Mouse (Mus musculus) lung, adult 2 months (tissue): Measurements from ENCODE around the gene Wdr61. TPM values are rescaled to one million over a fixed set of nuclear protein-coding genes. Genes with fewer than 3 reads are reported as not detected.
"Not testable (repeated sequence)": the region's sequence is repeated elsewhere in the genome, so short reads cannot be mapped to it uniquely, and the experiment has no call there.

Source experiments
- DNase-seq: peaks from one replicate; pipeline ENCODE4 v3.0.0; 2022
- H3K4me1 ChIP-seq: fragments of 200-500 bp; 2 replicates; pipeline ENCODE4 v1.6.1; 2011; ENCODE audit warnings: low read length; ENCODE audit not compliant: control insufficient read depth, insufficient read depth
- H3K4me3 ChIP-seq: fragments of 200-500 bp; replicated peaks from 2 replicates; pipeline ENCODE3; 2011; ENCODE audit warnings: low read depth, mild to moderate bottlenecking, control low read depth, low read length; ENCODE audit errors: extremely low read depth
- CTCF ChIP-seq: fragments of 200-500 bp; IDR thresholded peaks from 2 replicates; pipeline ENCODE4 v1.5.1; 2011; ENCODE audit warnings: mild to moderate bottlenecking, low read length, control low read depth; ENCODE audit not compliant: insufficient read depth
- POLR2A ChIP-seq: fragments of 200-500 bp; IDR thresholded peaks from 2 replicates; pipeline ENCODE4 v1.6.1; 2011; ENCODE audit warnings: low read depth, mild to moderate bottlenecking, control low read depth, low read length, borderline replicate concordance; ENCODE audit errors: extremely low read depth
- WGBS: fragments of 180-500 bp; shearing (Covaris S2); methylation state at CpG from one replicate; pipeline ENCODE4 v1.1.7; 2018; 5-methylcytosine and 5-hydroxymethylcytosine counted together
- polyA plus RNA-seq: library from polyadenylated mRNA; depleted of rRNA; stranded (reverse); fragments of >200 nt; gene quantifications from 2 replicates; pipeline ENCODE4 v1.2.3, GENCODE M21; 2012

Gene Wdr61
- polyA plus RNA-seq, 1 experiment: 32.1 TPM

GRCm38 (mm10) chr9:54704361-54704760 is 30.0 kb downstream of the Wdr61 start:
- H3K4me3 ChIP-seq: no peak overlapping the region
- 58% methylated on average over 5 of the region's 5 CpGs for WGBS
- peaks cover 10% of the 10 kb centered on the region for H3K4me1 ChIP-seq
- no peak for DNase-seq
- TF ChIP-seq POLR2A (no peak), CTCF (no peak)

GRCm38 (mm10) chr9:54702581-54702980 is 31.7 kb downstream of the Wdr61 start:
- peaks cover 10% of the 10 kb centered on the region for H3K4me1 ChIP-seq
- no peak overlapping the region for H3K4me3 ChIP-seq
- 57% methylated on average over 2 of the region's 2 CpGs for WGBS
- no peak for DNase-seq
- TF ChIP-seq POLR2A (no peak), CTCF (no peak)

GRCm38 (mm10) chr9:54700746-54701145 is 33.6 kb downstream of the Wdr61 start:
- no peak for TF ChIP-seq CTCF
- Histone ChIP-seq H3K4me1 (peaks cover 10% of the 10 kb centered on the region), H3K4me3 (peak overlapping the region; percentile 31)
- no peak for DNase-seq
- 75% methylated on average over 7 of the region's 7 CpGs for WGBS

- no peak for DNase-seq
- 9% methylated on average over 9 of the region's 9 CpGs for WGBS
These were observed 34.2 kb downstream of the Wdr61 start for GRCm38 (mm10) chr9:54700174-54700475.

GRCm38 (mm10) chr9:54699345-54700173 is 34.8 kb downstream of the Wdr61 start:
- TF ChIP-seq CTCF: no peak
- TF ChIP-seq POLR2A: peak; percentile 71
- peak; percentile 83 for DNase-seq
- H3K4me1 ChIP-seq: peaks cover 10% of the 10 kb centered on the region
- WGBS: under 1% methylated on average over 92 of the region's 92 CpGs
- peak overlapping the region; percentile 91 for H3K4me3 ChIP-seq

More at GRCm38 (mm10) chr9:54700174-54700475, 34.2 kb downstream of the Wdr61 start:
- TF ChIP-seq POLR2A: no peak
- no peak for TF ChIP-seq CTCF
- Histone ChIP-seq H3K4me3 (peak overlapping the region; percentile 91), H3K4me1 (peaks cover 10% of the 10 kb centered on the region)

- Histone ChIP-seq H3K4me1 (peaks cover 10% of the 10 kb centered on the region), H3K4me3 (peak overlapping the region; percentile 91)
- DNase-seq: no peak
- TF ChIP-seq CTCF: no peak
- no peak for TF ChIP-seq POLR2A
- WGBS: 3% methylated on average over 27 of the region's 27 CpGs
These were observed 35.3 kb downstream of the Wdr61 start for GRCm38 (mm10) chr9:54699087-54699344.

- peak within 1 kb of the TSS; percentile 91 for H3K4me3 ChIP-seq
- H3K4me1 ChIP-seq: peaks cover 10% of the 10 kb centered on the region
- TF ChIP-seq CTCF: no peak
- TF ChIP-seq POLR2A: no peak
- whole genome bisulfite sequencing: 58% methylated on average over 17 of the region's 17 CpGs
- no peak for DNase-seq
These were observed 35.8 kb downstream of the Wdr61 start, which contains the start of gene Dnaja4 for GRCm38 (mm10) chr9:54698318-54699086. Dnaja4 (plus strand) TSS chr9:54698873.

- not testable (repeated sequence) for H3K4me3 ChIP-seq, H3K4me1 ChIP-seq, DNase-seq
- WGBS: 4% methylated on average over 31 of the region's 31 CpGs
These were observed 43.0 kb downstream of the Wdr61 start for GRCm38 (mm10) chr9:54691241-54691805.

GRCm38 (mm10) chr9:54690697-54691096 is 43.6 kb downstream of the Wdr61 start:
- H3K4me1 ChIP-seq, DNase-seq, H3K4me3 ChIP-seq: not testable (repeated sequence)
- WGBS: 83% methylated on average over 2 of the region's 2 CpGs

- Histone ChIP-seq H3K4me3 (no peak overlapping the region), H3K4me1 (no peaks in the 10 kb centered on the region; the same call in 1 of the 2 replicates)
- DNase-seq: no peak
- TF ChIP-seq POLR2A (no peak), CTCF (no peak)
- 68% methylated on average over 8 of the region's 8 CpGs for WGBS
These were observed 44.9 kb downstream of the Wdr61 start for GRCm38 (mm10) chr9:54689446-54689845.
